Mouse (Mus musculus): ENCODE measurements at regions not wholly inside any gene's neighbourhood (a gene's known extent, or its start where the extent isn't known, plus 50 kb on each side); places are given as distances from the start of the nearest gene placed in this dataset.

- H3K27ac ChIP-seq (replicated peaks) = no peak overlapping the region
- no peaks in the 10 kb centered on the region for H3K27me3 ChIP-seq
- no peak overlapping the region for H3K4me2 ChIP-seq
- WGBS (ENCODE audit: insufficient replicate concordance) = 72% methylated on average over 3 of the region's 3 CpGs
- no peak overlapping the region for H3K9ac ChIP-seq
- H3K4me3 ChIP-seq (replicated peaks) = no peak overlapping the region
- no peaks in the 10 kb centered on the region for H3K36me3 ChIP-seq (replicated peaks)
- H3K4me1 ChIP-seq (replicated peaks) = peaks cover 19% of the 10 kb centered on the region
- no peak for ATAC-seq (ENCODE audit: insufficient read depth)
- H3K9me3 ChIP-seq (replicated peaks) = no peaks in the 10 kb centered on the region
Observed at GRCm38 (mm10) chr13:99119941-99120340, 64.7 kb upstream of the Zfp366 start.

- ATAC-seq (ENCODE audit: insufficient read depth) = no peak
- H3K4me2 ChIP-seq = no peak overlapping the region
- H3K9ac ChIP-seq = no peak overlapping the region
- H3K27ac ChIP-seq (replicated peaks) = no peak overlapping the region
- H3K4me3 ChIP-seq (replicated peaks) = no peak overlapping the region
- peaks cover 15% of the 10 kb centered on the region for H3K4me1 ChIP-seq (replicated peaks)
- H3K36me3 ChIP-seq (replicated peaks) = no peaks in the 10 kb centered on the region
- no peaks in the 10 kb centered on the region for H3K27me3 ChIP-seq
- 66% methylated on average over 7 of the region's 7 CpGs for WGBS (ENCODE audit: insufficient replicate concordance)
- H3K9me3 ChIP-seq (replicated peaks) = no peaks in the 10 kb centered on the region
Observed at GRCm38 (mm10) chr13:99118901-99119300, 65.7 kb upstream of the Zfp366 start.

- WGBS (ENCODE audit: insufficient replicate concordance) = 81% methylated on average over 7 of the region's 7 CpGs
- Histone ChIP-seq H3K4me2 (no peak overlapping the region), H3K27ac (replicated peaks) (no peak overlapping the region), H3K27me3 (no peaks in the 10 kb centered on the region), H3K36me3 (replicated peaks) (no peaks in the 10 kb centered on the region), H3K4me1 (replicated peaks) (peaks cover 31% of the 10 kb centered on the region), H3K9ac (no peak overlapping the region), H3K4me3 (replicated peaks) (no peak overlapping the region), H3K9me3 (replicated peaks) (no peaks in the 10 kb centered on the region)
- no peak for ATAC-seq (ENCODE audit: insufficient read depth)
Observed at GRCm38 (mm10) chr13:99115541-99115940, 69.1 kb upstream of the Zfp366 start.

- H3K4me3 ChIP-seq (replicated peaks) = no peak overlapping the region
- WGBS (ENCODE audit: insufficient replicate concordance) = 39% methylated on average over 3 of the region's 3 CpGs
- H3K4me2 ChIP-seq = no peak overlapping the region
- H3K9ac ChIP-seq = no peak overlapping the region
- no peaks in the 10 kb centered on the region for H3K36me3 ChIP-seq (replicated peaks)
- H3K27ac ChIP-seq (replicated peaks) = no peak overlapping the region
- H3K9me3 ChIP-seq (replicated peaks) = no peaks in the 10 kb centered on the region
- H3K4me1 ChIP-seq (replicated peaks) = peaks cover 39% of the 10 kb centered on the region
- no peaks in the 10 kb centered on the region for H3K27me3 ChIP-seq
- ATAC-seq (ENCODE audit: insufficient read depth) = no peak
Observed at GRCm38 (mm10) chr13:99114565-99114964, 70.1 kb upstream of the Zfp366 start.

GRCm38 (mm10) chr13:99111736-99112386 is 72.8 kb upstream of the Zfp366 start:
- Histone ChIP-seq H3K4me1 (replicated peaks) (peaks cover 66% of the 10 kb centered on the region), H3K4me2 (no peak overlapping the region), H3K9me3 (replicated peaks) (no peaks in the 10 kb centered on the region), H3K36me3 (replicated peaks) (no peaks in the 10 kb centered on the region), H3K4me3 (replicated peaks) (no peak overlapping the region), H3K9ac (no peak overlapping the region), H3K27ac (replicated peaks) (no peak overlapping the region; the same call in 1 of the 2 replicates), H3K27me3 (no peaks in the 10 kb centered on the region)
- 23% methylated on average over 1 of the region's 1 CpGs for WGBS (ENCODE audit: insufficient replicate concordance)
- ATAC-seq (ENCODE audit: insufficient read depth) = no peak

GRCm38 (mm10) chr13:99107983-99108382 is 76.6 kb upstream of the Zfp366 start:
- H3K4me2 ChIP-seq = peak overlapping the region; percentile 71
- H3K27me3 ChIP-seq = no peaks in the 10 kb centered on the region
- no peaks in the 10 kb centered on the region for H3K36me3 ChIP-seq (replicated peaks)
- peak overlapping the region; percentile 39 for H3K4me3 ChIP-seq (replicated peaks)
- peaks cover 79% of the 10 kb centered on the region for H3K4me1 ChIP-seq (replicated peaks)
- peak overlapping the region; percentile 56 for H3K9ac ChIP-seq
- peak; percentile 99 for ATAC-seq (ENCODE audit: insufficient read depth)
- 20% methylated on average over 4 of the region's 4 CpGs for WGBS (ENCODE audit: insufficient replicate concordance)
- H3K9me3 ChIP-seq (replicated peaks) = no peaks in the 10 kb centered on the region
- peak overlapping the region; percentile 91 for H3K27ac ChIP-seq (replicated peaks)

- Histone ChIP-seq H3K9ac (no peak overlapping the region), H3K27ac (replicated peaks) (no peak overlapping the region), H3K4me2 (no peak overlapping the region), H3K27me3 (no peaks in the 10 kb centered on the region; the same call in 1 of the 2 replicates), H3K9me3 (replicated peaks) (no peaks in the 10 kb centered on the region), H3K4me1 (replicated peaks) (peaks cover 64% of the 10 kb centered on the region), H3K36me3 (replicated peaks) (no peaks in the 10 kb centered on the region), H3K4me3 (replicated peaks) (no peak overlapping the region)
- no peak for ATAC-seq (ENCODE audit: insufficient read depth)
- 77% methylated on average over 9 of the region's 9 CpGs for WGBS (ENCODE audit: insufficient replicate concordance)
Observed at GRCm38 (mm10) chr13:99102089-99102681, 82.4 kb upstream of the Zfp366 start.

- peak overlapping the region; percentile 65 for H3K4me2 ChIP-seq
- peak overlapping the region; percentile 42 for H3K4me3 ChIP-seq (replicated peaks)
- H3K27me3 ChIP-seq = peaks cover 5% of the 10 kb centered on the region; the same call in 1 of the 2 replicates
- WGBS (ENCODE audit: insufficient replicate concordance) = 30% methylated on average over 25 of the region's 25 CpGs
- H3K9me3 ChIP-seq (replicated peaks) = no peaks in the 10 kb centered on the region
- H3K9ac ChIP-seq = peak overlapping the region; percentile 29; the same call in 1 of the 2 replicates
- H3K4me1 ChIP-seq (replicated peaks) = peaks cover 50% of the 10 kb centered on the region
- no peaks in the 10 kb centered on the region for H3K36me3 ChIP-seq (replicated peaks)
- peak overlapping the region; percentile 45 for H3K27ac ChIP-seq (replicated peaks)
- peak; percentile 76 for ATAC-seq (ENCODE audit: insufficient read depth)
Observed at GRCm38 (mm10) chr13:99100430-99101409, 83.9 kb upstream of the Zfp366 start.

- 41% methylated on average over 6 of the region's 6 CpGs for WGBS (ENCODE audit: insufficient replicate concordance)
- Histone ChIP-seq H3K27me3 (peaks cover 5% of the 10 kb centered on the region; the same call in 1 of the 2 replicates), H3K9ac (0 out of 2 replicates have a peak overlapping the region, but pooled peaks have one; percentile 29), H3K36me3 (replicated peaks) (no peaks in the 10 kb centered on the region), H3K4me2 (peak overlapping the region; percentile 65), H3K4me1 (replicated peaks) (peaks cover 43% of the 10 kb centered on the region), H3K9me3 (replicated peaks) (no peaks in the 10 kb centered on the region), H3K27ac (replicated peaks) (0 out of 2 replicates have a peak overlapping the region, but pooled peaks have one; percentile 45), H3K4me3 (replicated peaks) (peak overlapping the region; percentile 42; the same call in 1 of the 2 replicates)
- ATAC-seq (ENCODE audit: insufficient read depth) = no peak
Observed at GRCm38 (mm10) chr13:99099794-99100429, 84.7 kb upstream of the Zfp366 start.

GRCm38 (mm10) chr13:99099226-99099625 is 85.4 kb upstream of the Zfp366 start:
- H3K9me3 ChIP-seq (replicated peaks) = no peaks in the 10 kb centered on the region
- no peak for ATAC-seq (ENCODE audit: insufficient read depth)
- 57% methylated on average over 7 of the region's 7 CpGs for WGBS (ENCODE audit: insufficient replicate concordance)

More at GRCm38 (mm10) chr13:99099226-99099625, 85.4 kb upstream of the Zfp366 start:
- H3K27ac ChIP-seq (replicated peaks) = no peak overlapping the region
- no peak overlapping the region for H3K9ac ChIP-seq
- H3K4me3 ChIP-seq (replicated peaks) = no peak overlapping the region
- H3K36me3 ChIP-seq (replicated peaks) = no peaks in the 10 kb centered on the region
- H3K27me3 ChIP-seq = peaks cover 5% of the 10 kb centered on the region; the same call in 1 of the 2 replicates
- H3K4me1 ChIP-seq (replicated peaks) = peaks cover 43% of the 10 kb centered on the region
- H3K4me2 ChIP-seq = no peak overlapping the region

Measured in liver, embryonic 15.5 days (tissue).